Mouse (Mus musculus) lung, adult 2 months (tissue): ENCODE data around the gene Sphkap.

Experiments used
- CTCF ChIP-seq: fragments of 200-500 bp; IDR thresholded peaks from 2 replicates; pipeline ENCODE4 v1.5.1; 2011; ENCODE audit warnings: mild to moderate bottlenecking, low read length, control low read depth; ENCODE audit not compliant: insufficient read depth
- POLR2A ChIP-seq: fragments of 200-500 bp; IDR thresholded peaks from 2 replicates; pipeline ENCODE4 v1.6.1; 2011; ENCODE audit warnings: low read depth, mild to moderate bottlenecking, control low read depth, low read length, borderline replicate concordance; ENCODE audit errors: extremely low read depth

- TF ChIP-seq CTCF = no peak
- TF ChIP-seq POLR2A = no peak
These were observed 41.5 kb downstream of the Sphkap start for GRCm38 (mm10) chr1:83366456-83366855.
